Mouse (Mus musculus): ENCODE measurements at regions not wholly inside any gene's neighbourhood (a gene's known extent, or its start where the extent isn't known, plus 50 kb on each side); places are given as distances from the start of the nearest gene placed in this dataset.

DNA sequence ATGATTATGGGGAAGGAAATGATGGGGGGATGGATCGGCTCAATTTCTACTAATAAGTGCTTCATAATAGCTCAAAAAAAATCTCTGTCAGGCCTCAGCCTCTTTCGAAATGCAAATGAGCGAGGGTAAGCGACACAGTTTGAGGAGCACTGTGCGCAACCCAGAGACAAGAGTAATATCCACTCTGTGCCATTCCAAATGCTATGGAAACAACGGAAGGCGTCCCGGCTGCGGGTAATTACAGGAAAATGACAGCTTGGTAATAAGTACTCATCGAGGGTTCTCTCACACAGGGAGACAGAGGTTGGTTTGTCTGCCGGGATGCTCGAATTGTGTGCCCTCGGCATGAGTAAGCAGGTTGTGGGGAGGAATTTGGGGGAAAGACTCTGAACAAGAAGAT lies 459.9 kb upstream of the Mgmt start:
- H3K9ac ChIP-seq (ENCODE audit: low read length): no peak overlapping the region
- H3K27me3 ChIP-seq (ENCODE audit: control insufficient read depth, insufficient read depth, low read length): no peaks in the 10 kb centered on the region
- H3K4me3 ChIP-seq (ENCODE audit: low read depth, low read length): no peak overlapping the region
- no peak overlapping the region for H3K27ac ChIP-seq (ENCODE audit: low read depth, low read length)
- H3K9me3 ChIP-seq (ENCODE audit: control insufficient read depth, low read length): no peaks in the 10 kb centered on the region
- H3K4me1 ChIP-seq (ENCODE audit: control insufficient read depth, insufficient read depth, low read length): no peaks in the 10 kb centered on the region
- no peak for DNase-seq (ENCODE audit: low spot score, missing footprints)
- 94% methylated on average over 13 of the region's 13 CpGs for WGBS
- no peaks in the 10 kb centered on the region for H3K36me3 ChIP-seq (ENCODE audit: control insufficient read depth, insufficient read depth, low read length)
- no peak overlapping the region for H3K4me2 ChIP-seq
- ATAC-seq (ENCODE audit: low FRiP score): no peak

DNA sequence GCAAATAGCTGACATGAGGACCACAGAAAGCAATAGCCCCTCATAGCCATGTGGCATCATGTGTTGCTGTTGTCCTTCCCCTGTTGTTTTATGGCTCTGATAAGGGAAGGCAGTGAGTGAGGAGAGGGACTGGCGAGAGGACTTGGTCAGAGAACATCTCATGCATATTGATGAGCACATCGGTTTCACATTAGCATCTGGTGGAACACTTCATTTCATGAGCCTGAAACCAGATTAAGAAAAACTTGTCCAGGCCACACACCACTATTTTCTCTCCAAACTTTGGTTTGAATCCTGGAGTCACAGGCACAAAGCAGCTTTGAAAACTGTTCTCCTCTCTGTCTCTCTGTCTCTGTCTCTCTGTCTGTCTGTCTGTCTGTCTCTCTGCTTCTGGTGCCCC lies 451.0 kb upstream of the Mgmt start:
- Histone ChIP-seq H3K9ac (ENCODE audit: low read length) (no peak overlapping the region), H3K36me3 (ENCODE audit: control insufficient read depth, insufficient read depth, low read length) (no peaks in the 10 kb centered on the region), H3K4me3 (ENCODE audit: low read depth, low read length) (no peak overlapping the region), H3K4me1 (ENCODE audit: control insufficient read depth, insufficient read depth, low read length) (no peaks in the 10 kb centered on the region), H3K9me3 (ENCODE audit: control insufficient read depth, low read length) (no peaks in the 10 kb centered on the region), H3K27ac (ENCODE audit: low read depth, low read length) (no peak overlapping the region), H3K27me3 (ENCODE audit: control insufficient read depth, insufficient read depth, low read length) (no peaks in the 10 kb centered on the region), H3K4me2 (no peak overlapping the region)
- DNase-seq (ENCODE audit: low spot score, missing footprints) (peak; percentile 64), ATAC-seq (ENCODE audit: low FRiP score) (no peak)
- 72% methylated on average over 2 of the region's 2 CpGs for WGBS

DNA sequence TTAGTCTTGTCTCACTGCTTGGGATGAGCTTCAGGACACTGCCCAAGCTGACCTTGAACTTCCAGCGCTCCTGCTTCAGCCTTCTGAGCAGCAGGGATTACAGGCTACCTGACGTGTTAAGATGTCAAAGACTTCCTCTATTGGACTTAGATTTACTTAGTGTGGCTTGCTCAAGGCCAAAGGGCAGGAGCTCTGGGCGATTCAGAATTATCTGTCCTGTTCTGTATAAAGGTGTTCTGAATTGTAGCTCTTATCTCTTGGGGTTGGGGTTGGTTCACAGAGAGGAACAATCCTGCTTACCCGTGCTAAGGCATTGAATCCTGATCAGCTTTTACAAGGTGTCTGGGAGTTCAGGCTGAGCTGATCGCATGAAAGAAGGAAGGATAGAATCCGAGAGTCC lies 449.3 kb upstream of the Mgmt start:
- ATAC-seq (ENCODE audit: low FRiP score) (no peak), DNase-seq (ENCODE audit: low spot score, missing footprints) (no peak)
- H3K9me3 ChIP-seq (ENCODE audit: control insufficient read depth, low read length): no peaks in the 10 kb centered on the region
- H3K27me3 ChIP-seq (ENCODE audit: control insufficient read depth, insufficient read depth, low read length): no peaks in the 10 kb centered on the region
- WGBS: 83% methylated on average over 6 of the region's 6 CpGs
- H3K4me1 ChIP-seq (ENCODE audit: control insufficient read depth, insufficient read depth, low read length): no peaks in the 10 kb centered on the region
- H3K9ac ChIP-seq (ENCODE audit: low read length): no peak overlapping the region
- no peak overlapping the region for H3K4me2 ChIP-seq
- no peak overlapping the region for H3K27ac ChIP-seq (ENCODE audit: low read depth, low read length)
- no peak overlapping the region for H3K4me3 ChIP-seq (ENCODE audit: low read depth, low read length)
- no peaks in the 10 kb centered on the region for H3K36me3 ChIP-seq (ENCODE audit: control insufficient read depth, insufficient read depth, low read length)

DNA sequence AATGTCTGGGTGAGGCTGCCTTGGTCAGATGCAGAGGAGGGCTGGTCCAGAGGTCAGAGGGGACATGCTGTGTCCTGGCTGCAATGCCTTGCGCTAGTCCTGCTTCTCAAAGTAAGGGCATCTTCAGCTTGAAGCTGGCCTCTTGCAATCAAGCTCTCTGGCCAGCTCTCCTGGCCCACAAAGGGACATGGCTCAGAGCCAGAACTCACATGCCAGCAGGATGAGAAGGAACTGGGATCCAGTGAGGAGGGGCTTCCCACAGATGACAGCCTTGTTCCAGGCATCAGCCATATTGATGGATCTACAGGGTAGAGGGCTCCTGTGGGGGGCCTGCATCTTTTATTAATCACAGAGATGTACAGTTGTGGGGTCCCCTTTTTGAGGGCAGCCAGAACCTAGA lies 445.1 kb upstream of the Mgmt start:
- no peak overlapping the region for H3K27ac ChIP-seq (ENCODE audit: low read depth, low read length)
- H3K4me3 ChIP-seq (ENCODE audit: low read depth, low read length): no peak overlapping the region
- no peaks in the 10 kb centered on the region for H3K4me1 ChIP-seq (ENCODE audit: control insufficient read depth, insufficient read depth, low read length)
- DNase-seq (ENCODE audit: low spot score, missing footprints) (no peak), ATAC-seq (ENCODE audit: low FRiP score) (no peak)
- no peak overlapping the region for H3K9ac ChIP-seq (ENCODE audit: low read length)
- H3K27me3 ChIP-seq (ENCODE audit: control insufficient read depth, insufficient read depth, low read length): no peaks in the 10 kb centered on the region; the same call in 1 of the 2 replicates
- 91% methylated on average over 1 of the region's 1 CpGs for WGBS
- no peak overlapping the region for H3K4me2 ChIP-seq
- H3K36me3 ChIP-seq (ENCODE audit: control insufficient read depth, insufficient read depth, low read length): no peaks in the 10 kb centered on the region
- H3K9me3 ChIP-seq (ENCODE audit: control insufficient read depth, low read length): no peaks in the 10 kb centered on the region

DNA sequence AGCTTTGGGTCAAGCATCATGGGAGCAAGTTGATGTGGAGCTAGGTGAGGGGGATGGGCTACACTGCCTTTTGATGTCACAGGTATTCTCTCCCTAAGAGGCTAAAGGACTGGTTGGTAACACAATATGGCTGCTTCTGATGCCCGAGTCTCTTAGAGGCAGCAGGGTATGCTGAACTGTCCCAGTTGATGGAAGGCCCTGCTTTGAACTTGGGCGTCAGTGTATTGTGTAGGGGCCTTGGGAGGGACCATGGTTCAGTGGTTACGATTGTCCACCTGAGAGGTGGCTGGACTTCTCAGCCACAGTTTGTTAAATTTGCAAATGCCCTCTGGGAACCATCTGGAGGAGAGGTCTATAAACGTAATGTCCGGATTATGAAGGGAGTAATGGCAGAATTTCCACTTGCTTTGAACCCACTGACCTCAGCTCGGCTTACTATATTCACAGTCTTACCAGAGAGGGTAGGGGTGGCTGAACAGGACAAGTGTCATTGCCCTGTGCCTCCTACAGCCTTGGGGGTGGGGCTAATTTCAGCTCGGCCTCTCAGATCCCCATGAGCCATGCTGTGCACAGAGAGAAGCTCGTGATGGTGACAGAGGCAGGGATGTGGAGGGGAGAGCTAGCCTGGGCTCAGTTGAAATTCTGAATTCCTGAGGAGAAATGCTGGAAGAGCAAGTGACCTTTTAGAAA lies 442.6 kb upstream of the Mgmt start:
- no peak for ATAC-seq (ENCODE audit: low FRiP score)
- H3K4me3 ChIP-seq (ENCODE audit: low read depth, low read length): no peak overlapping the region
- DNase-seq (ENCODE audit: low spot score, missing footprints): no peak
- H3K9me3 ChIP-seq (ENCODE audit: control insufficient read depth, low read length): no peaks in the 10 kb centered on the region
- no peak overlapping the region for H3K27ac ChIP-seq (ENCODE audit: low read depth, low read length)
- H3K36me3 ChIP-seq (ENCODE audit: control insufficient read depth, insufficient read depth, low read length): no peaks in the 10 kb centered on the region
- WGBS: 61% methylated on average over 8 of the region's 8 CpGs
- no peak overlapping the region for H3K4me2 ChIP-seq
- no peak overlapping the region for H3K9ac ChIP-seq (ENCODE audit: low read length)
- H3K4me1 ChIP-seq (ENCODE audit: control insufficient read depth, insufficient read depth, low read length): no peaks in the 10 kb centered on the region
- no peaks in the 10 kb centered on the region; the same call in 1 of the 2 replicates for H3K27me3 ChIP-seq (ENCODE audit: control insufficient read depth, insufficient read depth, low read length)

DNA sequence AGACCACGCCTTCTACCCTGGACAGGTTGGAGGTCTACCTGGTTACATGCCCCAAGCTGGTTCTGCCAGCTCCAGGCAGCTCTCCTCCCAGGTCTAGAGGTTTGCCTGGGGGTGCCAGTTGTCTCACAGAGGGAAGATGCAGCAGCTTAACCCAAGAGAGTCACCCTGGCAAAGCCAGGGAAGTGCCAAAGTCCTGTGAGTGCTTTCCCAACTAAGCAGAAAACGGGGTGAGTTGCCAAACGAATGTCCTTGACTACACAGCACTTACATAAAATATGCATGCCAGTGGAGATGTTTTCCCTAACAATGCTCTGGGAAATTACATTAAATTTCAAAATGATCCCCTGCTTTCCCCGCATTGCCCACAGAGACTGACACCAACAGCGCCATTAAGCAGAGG lies 441.9 kb upstream of the Mgmt start:
- Histone ChIP-seq H3K9me3 (ENCODE audit: control insufficient read depth, low read length) (no peaks in the 10 kb centered on the region), H3K4me2 (no peak overlapping the region), H3K4me3 (ENCODE audit: low read depth, low read length) (no peak overlapping the region), H3K36me3 (ENCODE audit: control insufficient read depth, insufficient read depth, low read length) (no peaks in the 10 kb centered on the region), H3K27ac (ENCODE audit: low read depth, low read length) (no peak overlapping the region), H3K27me3 (ENCODE audit: control insufficient read depth, insufficient read depth, low read length) (no peaks in the 10 kb centered on the region; the same call in 1 of the 2 replicates), H3K4me1 (ENCODE audit: control insufficient read depth, insufficient read depth, low read length) (no peaks in the 10 kb centered on the region), H3K9ac (ENCODE audit: low read length) (no peak overlapping the region)
- ATAC-seq (ENCODE audit: low FRiP score) (no peak), DNase-seq (ENCODE audit: low spot score, missing footprints) (peak; percentile 37)
- WGBS: 84% methylated on average over 5 of the region's 5 CpGs

DNA sequence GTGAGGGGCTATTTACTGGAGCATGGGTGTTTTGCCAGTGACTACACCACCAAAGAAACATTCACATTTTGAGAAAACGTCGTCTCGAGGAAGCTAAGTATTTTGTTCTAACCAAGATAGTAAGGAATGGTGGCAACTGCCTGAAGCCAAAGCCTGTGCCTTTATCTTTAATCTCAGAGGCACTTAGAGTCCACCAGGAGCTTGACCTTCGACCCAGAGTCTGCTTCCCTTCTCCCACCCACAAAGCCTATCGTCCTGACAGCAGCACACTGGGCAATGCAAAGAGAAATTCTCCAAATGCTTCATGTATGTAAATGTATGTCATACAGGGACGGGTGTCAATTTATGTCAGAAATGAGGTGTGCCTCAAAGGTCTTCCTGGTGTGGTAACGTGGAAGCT lies 437.2 kb upstream of the Mgmt start:
- Histone ChIP-seq H3K36me3 (ENCODE audit: control insufficient read depth, insufficient read depth, low read length) (no peaks in the 10 kb centered on the region), H3K9me3 (ENCODE audit: control insufficient read depth, low read length) (no peaks in the 10 kb centered on the region), H3K4me3 (ENCODE audit: low read depth, low read length) (no peak overlapping the region), H3K4me1 (ENCODE audit: control insufficient read depth, insufficient read depth, low read length) (no peaks in the 10 kb centered on the region), H3K27ac (ENCODE audit: low read depth, low read length) (no peak overlapping the region), H3K4me2 (no peak overlapping the region), H3K9ac (ENCODE audit: low read length) (no peak overlapping the region), H3K27me3 (ENCODE audit: control insufficient read depth, insufficient read depth, low read length) (no peaks in the 10 kb centered on the region; the same call in 1 of the 2 replicates)
- DNase-seq (ENCODE audit: low spot score, missing footprints) (peak; percentile 53), ATAC-seq (ENCODE audit: low FRiP score) (no peak)
- WGBS: 58% methylated on average over 7 of the region's 7 CpGs

DNA sequence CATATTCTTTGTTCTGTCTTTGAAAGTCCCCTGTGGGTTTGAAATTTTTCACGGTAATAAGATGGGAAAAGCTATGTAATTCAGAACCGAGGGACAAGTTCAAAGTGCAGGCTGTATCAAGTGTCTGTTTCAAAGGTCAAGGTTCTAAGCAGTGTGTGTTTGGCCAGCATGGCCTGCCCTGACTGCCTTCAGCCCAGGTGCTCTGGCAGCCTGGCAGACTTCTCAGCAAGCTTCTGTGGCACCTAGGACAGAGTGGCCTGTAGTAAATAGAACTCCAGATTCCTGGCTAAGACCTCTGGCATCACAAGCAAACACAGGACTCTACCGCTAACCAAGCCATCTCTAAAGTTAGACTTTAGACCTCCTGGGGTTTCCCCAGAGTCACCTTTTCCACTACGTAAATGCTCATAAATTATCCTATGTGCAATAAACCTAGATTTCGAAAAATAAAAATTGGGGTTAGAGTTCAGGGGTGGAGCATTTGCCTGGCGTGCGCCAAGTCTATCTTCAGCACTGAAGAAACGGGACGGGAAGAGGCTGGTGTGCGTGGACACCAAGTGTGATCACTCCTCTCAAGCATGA lies 436.5 kb upstream of the Mgmt start:
- H3K4me3 ChIP-seq (ENCODE audit: low read depth, low read length): no peak overlapping the region
- no peak overlapping the region for H3K9ac ChIP-seq (ENCODE audit: low read length)
- ATAC-seq (ENCODE audit: low FRiP score): no peak
- peak; percentile 69 for DNase-seq (ENCODE audit: low spot score, missing footprints)
- no peaks in the 10 kb centered on the region for H3K9me3 ChIP-seq (ENCODE audit: control insufficient read depth, low read length)
- no peaks in the 10 kb centered on the region for H3K36me3 ChIP-seq (ENCODE audit: control insufficient read depth, insufficient read depth, low read length)
- WGBS: 89% methylated on average over 10 of the region's 10 CpGs
- no peaks in the 10 kb centered on the region for H3K4me1 ChIP-seq (ENCODE audit: control insufficient read depth, insufficient read depth, low read length)
- H3K27me3 ChIP-seq (ENCODE audit: control insufficient read depth, insufficient read depth, low read length): no peaks in the 10 kb centered on the region
- H3K4me2 ChIP-seq: no peak overlapping the region
- no peak overlapping the region for H3K27ac ChIP-seq (ENCODE audit: low read depth, low read length)

DNA sequence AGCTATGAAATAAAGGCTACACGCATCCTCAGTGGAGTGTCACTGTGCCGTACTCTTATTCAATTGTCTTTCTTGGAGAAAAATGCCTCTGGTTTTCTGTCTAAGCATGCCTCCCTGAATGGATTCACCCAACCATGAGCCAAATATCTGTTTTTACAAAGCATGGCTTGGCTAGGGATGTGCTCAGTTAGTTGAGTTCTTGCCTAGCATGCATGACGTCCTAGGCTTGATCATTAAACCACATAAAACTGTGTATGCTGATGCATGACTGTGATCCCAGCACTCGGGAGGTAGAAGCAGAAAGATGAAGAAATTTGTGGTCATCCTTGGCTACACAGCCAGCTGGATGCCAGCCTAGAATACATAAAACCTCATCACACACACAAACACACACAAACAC lies 417.3 kb upstream of the Mgmt start:
- H3K4me2 ChIP-seq: no peak overlapping the region
- H3K9ac ChIP-seq (ENCODE audit: low read length): no peak overlapping the region
- 76% methylated on average over 4 of the region's 4 CpGs for WGBS
- no peaks in the 10 kb centered on the region for H3K4me1 ChIP-seq (ENCODE audit: control insufficient read depth, insufficient read depth, low read length)
- H3K9me3 ChIP-seq (ENCODE audit: control insufficient read depth, low read length): no peaks in the 10 kb centered on the region
- H3K4me3 ChIP-seq (ENCODE audit: low read depth, low read length): no peak overlapping the region
- no peaks in the 10 kb centered on the region for H3K36me3 ChIP-seq (ENCODE audit: control insufficient read depth, insufficient read depth, low read length)
- ATAC-seq (ENCODE audit: low FRiP score) (no peak), DNase-seq (ENCODE audit: low spot score, missing footprints) (peak; percentile 39)
- no peak overlapping the region for H3K27ac ChIP-seq (ENCODE audit: low read depth, low read length)
- peaks cover 4% of the 10 kb centered on the region for H3K27me3 ChIP-seq (ENCODE audit: control insufficient read depth, insufficient read depth, low read length)
